Mouse (Mus musculus) forebrain, embryonic 16.5 days (tissue): ENCODE measurements around the gene Fopnl. TPM values are rescaled to one million over a fixed set of nuclear protein-coding genes. Genes with fewer than 3 reads are reported as not detected.

Experiments
- ATAC-seq: fragments of 200-750 bp; cut with Nextera tagmentation; 2 replicates; pipeline ENCODE4 v1.8.0; 2017; ENCODE audit warnings: mild to moderate bottlenecking, moderate library complexity
- H3K27ac ChIP-seq: fragments of 300-500 bp; sonication (generic); 2 replicates; pipeline ENCODE4 v1.5.1; 2014; ENCODE audit warnings: low read length, control low read depth
- H3K27me3 ChIP-seq: fragments of 300-500 bp; sonication (generic); replicated peaks from 2 replicates; pipeline ENCODE4 v1.6.1; 2014; ENCODE audit warnings: low read length; ENCODE audit not compliant: control insufficient read depth, insufficient read depth
- H3K36me3 ChIP-seq: fragments of 300-500 bp; sonication (generic); 2 replicates; pipeline ENCODE4 v1.6.1; 2014; ENCODE audit not compliant: control insufficient read depth, insufficient read depth
- H3K4me1 ChIP-seq: fragments of 300-500 bp; sonication (generic); replicated peaks from 2 replicates; pipeline ENCODE4 v1.6.1; 2014; ENCODE audit warnings: low read length; ENCODE audit not compliant: control insufficient read depth, insufficient read depth
- H3K4me2 ChIP-seq: fragments of 300-500 bp; sonication (generic); 2 replicates; pipeline ENCODE4 v1.6.1; 2014; ENCODE audit warnings: mild to moderate bottlenecking, low read length, control low read depth
- H3K4me3 ChIP-seq: fragments of 300-500 bp; sonication (generic); replicated peaks from 2 replicates; pipeline ENCODE4 v1.5.1; 2014; ENCODE audit warnings: mild to moderate bottlenecking, low read length, control low read depth
- H3K9ac ChIP-seq: fragments of 300-500 bp; sonication (generic); replicated peaks from 2 replicates; pipeline ENCODE4 v1.6.1; 2014; ENCODE audit warnings: low read depth, low read length, control low read depth
- H3K9me3 ChIP-seq: fragments of 300-500 bp; sonication (generic); 2 replicates; pipeline ENCODE4 v1.6.1; 2016; ENCODE audit warnings: low read length; ENCODE audit not compliant: control insufficient read depth
- WGBS: fragments of 180-500 bp; shearing (Covaris S2); extraction: QIAGEN DNeasy Blood & Tissue Kit; methylation state at CpG from one replicate; pipeline ENCODE4 v1.1.7; 2014; 5-methylcytosine and 5-hydroxymethylcytosine counted together
- polyA plus RNA-seq: library from polyadenylated mRNA; unstranded; fragments of >200 nt; fragmentation: Nextera tagmentation; extraction: Ambion mirVana; gene quantifications from 2 replicates; pipeline ENCODE4 v1.2.1, GENCODE M21; 2015

The Fopnl gene
- polyA plus RNA-seq, 1 experiment from 2014 or later = 213 TPM

DNA sequence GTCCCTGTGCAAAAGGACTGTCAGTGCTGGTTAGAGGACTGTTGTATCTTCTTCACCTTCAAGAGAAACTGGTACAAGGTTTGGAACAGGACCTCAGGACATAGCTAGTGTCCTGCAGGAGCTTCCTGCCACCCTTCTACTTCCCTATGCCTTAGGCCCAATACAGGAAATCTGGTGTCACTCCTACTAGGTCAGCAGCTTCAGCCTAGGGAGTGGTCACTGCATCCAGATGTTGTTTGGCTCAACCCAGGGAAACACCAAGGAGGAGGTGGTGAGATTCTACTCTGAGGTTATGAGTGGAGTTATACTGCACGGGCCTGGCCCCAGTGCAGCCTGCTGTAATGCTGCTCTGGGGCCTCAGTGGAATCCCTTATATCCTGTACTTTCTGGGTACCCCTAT lies 41.3 kb upstream of the Fopnl start:
- H3K9ac ChIP-seq = no peak overlapping the region
- ATAC-seq = no peak
- WGBS = 74% methylated on average over 1 of the region's 1 CpGs
- no peaks in the 10 kb centered on the region for H3K27me3 ChIP-seq
- H3K9me3 ChIP-seq = no peaks in the 10 kb centered on the region
- peaks cover 15% of the 10 kb centered on the region for H3K4me1 ChIP-seq
- H3K4me3 ChIP-seq = no peak overlapping the region
- H3K4me2 ChIP-seq = no peak overlapping the region
- no peaks in the 10 kb centered on the region for H3K36me3 ChIP-seq
- no peak overlapping the region for H3K27ac ChIP-seq

DNA sequence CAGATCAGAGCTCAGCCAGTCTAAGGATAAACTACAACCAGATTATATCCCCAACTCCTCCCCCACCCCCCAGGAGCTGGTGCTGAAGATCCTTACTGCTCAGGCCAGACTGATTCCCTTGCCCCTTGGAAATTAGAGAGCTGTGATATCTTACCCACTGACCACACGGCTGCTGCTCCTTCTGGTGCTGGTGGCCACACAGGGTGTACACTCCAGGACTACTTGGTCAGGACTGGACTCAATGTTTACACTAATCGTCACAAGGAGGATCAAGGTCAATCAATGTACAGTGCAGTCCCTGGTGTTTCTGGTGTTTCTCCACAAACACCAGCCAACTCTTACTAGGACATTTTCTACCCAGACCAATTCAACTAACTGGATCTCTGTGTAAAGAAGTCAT lies 40.7 kb upstream of the Fopnl start:
- Histone ChIP-seq H3K4me3 (no peak overlapping the region), H3K9ac (no peak overlapping the region), H3K4me1 (peaks cover 14% of the 10 kb centered on the region), H3K27me3 (no peaks in the 10 kb centered on the region), H3K36me3 (no peaks in the 10 kb centered on the region), H3K9me3 (no peaks in the 10 kb centered on the region), H3K4me2 (no peak overlapping the region), H3K27ac (no peak overlapping the region)
- WGBS = 92% methylated on average over 2 of the region's 2 CpGs
- ATAC-seq = no peak

DNA sequence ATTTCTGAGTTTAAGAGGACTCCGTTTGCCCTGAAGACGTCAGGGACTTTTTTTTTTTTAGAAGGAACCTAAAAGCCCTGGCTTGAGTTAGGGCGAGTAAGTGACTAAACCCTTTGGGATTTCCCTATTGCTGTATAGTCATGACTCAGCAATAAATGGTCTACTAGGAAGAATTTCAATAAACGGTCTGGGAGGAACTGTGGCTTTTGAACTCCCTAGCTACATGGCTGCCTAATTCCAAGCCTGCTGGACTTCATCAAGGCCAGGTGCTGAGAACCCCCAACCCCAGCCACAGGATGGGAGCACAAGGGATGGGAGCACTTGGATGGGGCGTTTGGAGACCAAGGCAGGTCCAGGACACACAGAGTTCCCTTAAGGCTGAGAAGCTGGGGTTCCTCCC lies 35.5 kb upstream of the Fopnl start:
- Histone ChIP-seq H3K36me3 (no peaks in the 10 kb centered on the region), H3K4me2 (no peak overlapping the region), H3K4me1 (no peaks in the 10 kb centered on the region), H3K9me3 (no peaks in the 10 kb centered on the region), H3K9ac (no peak overlapping the region), H3K27me3 (no peaks in the 10 kb centered on the region), H3K4me3 (no peak overlapping the region), H3K27ac (no peak overlapping the region)
- no peak for ATAC-seq
- WGBS = 75% methylated on average over 5 of the region's 5 CpGs

DNA sequence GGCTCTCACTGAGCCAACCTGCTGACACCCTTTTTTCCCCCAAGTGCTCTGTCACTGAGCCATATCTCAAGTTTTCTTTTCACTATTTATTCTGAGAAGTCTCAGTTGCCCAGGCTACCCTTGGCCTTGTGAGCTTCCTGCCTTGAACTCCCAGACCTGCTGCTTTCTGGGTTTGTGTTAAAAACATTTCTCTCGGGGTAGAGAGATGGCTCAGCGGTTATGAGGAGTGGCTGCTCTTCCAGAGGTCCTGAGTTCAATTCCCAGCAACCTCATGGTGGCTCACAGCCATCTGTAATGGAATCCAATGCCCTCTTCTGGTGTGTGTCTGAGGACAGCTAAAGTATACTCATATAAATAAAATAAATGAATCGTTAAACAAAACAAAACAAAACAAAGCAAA lies 35.0 kb upstream of the Fopnl start:
- WGBS = 90% methylated on average over 3 of the region's 3 CpGs
- ATAC-seq = no peak

DNA sequence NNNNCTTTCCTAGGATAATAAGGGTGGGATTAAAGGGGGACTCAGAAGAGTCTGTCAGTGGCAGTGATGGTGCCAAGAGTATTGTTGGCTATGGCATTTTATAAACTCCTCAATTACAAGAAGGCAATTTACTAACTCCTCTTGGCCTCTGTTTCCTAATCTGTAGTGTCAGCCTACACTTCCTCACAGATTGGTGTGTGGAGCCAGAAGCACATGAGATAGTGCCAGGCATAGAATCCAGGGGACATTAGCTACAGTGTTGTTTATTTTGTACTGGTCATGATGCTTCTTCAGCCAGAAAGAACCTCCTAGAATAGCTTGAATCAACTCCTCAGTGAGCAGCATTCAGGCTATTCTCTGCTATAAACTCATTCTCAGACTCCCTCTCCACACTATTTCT lies 34.4 kb upstream of the Fopnl start:
- Histone ChIP-seq H3K4me2 (no peak overlapping the region), H3K27me3 (no peaks in the 10 kb centered on the region), H3K9me3 (no peaks in the 10 kb centered on the region), H3K4me1 (no peaks in the 10 kb centered on the region), H3K36me3 (no peaks in the 10 kb centered on the region), H3K4me3 (no peak overlapping the region), H3K27ac (no peak overlapping the region), H3K9ac (no peak overlapping the region)
- no peak for ATAC-seq

More for the DNA sequence above, 35.0 kb upstream of the Fopnl start:
- no peak overlapping the region for H3K4me2 ChIP-seq
- H3K9me3 ChIP-seq = no peaks in the 10 kb centered on the region
- no peaks in the 10 kb centered on the region for H3K36me3 ChIP-seq
- H3K4me1 ChIP-seq = no peaks in the 10 kb centered on the region
- H3K27me3 ChIP-seq = no peaks in the 10 kb centered on the region
- H3K27ac ChIP-seq = no peak overlapping the region
- H3K4me3 ChIP-seq = no peak overlapping the region
- no peak overlapping the region for H3K9ac ChIP-seq

DNA sequence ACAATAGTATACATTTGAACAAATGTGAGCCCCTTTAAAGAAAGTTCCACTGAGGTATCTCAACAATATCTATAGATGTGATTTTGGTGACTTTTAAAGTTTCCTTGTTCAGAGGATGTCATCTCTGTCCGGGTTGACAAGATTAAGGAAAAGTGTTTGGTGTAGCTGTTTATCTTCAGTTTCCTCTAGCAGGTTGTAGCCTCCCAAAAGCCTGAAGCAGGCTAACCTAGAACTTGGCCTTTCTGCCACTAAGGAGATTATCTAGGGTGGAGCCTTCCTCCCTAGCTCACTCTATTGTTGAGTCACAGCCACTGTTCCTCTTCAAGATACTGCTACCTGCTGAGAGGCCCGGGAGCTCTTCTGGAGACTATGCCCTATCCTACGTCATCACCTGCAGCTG lies 27.8 kb upstream of the Fopnl start:
- no peaks in the 10 kb centered on the region for H3K4me1 ChIP-seq
- no peak overlapping the region for H3K9ac ChIP-seq
- no peak overlapping the region for H3K27ac ChIP-seq
- H3K9me3 ChIP-seq = no peaks in the 10 kb centered on the region
- H3K27me3 ChIP-seq = no peaks in the 10 kb centered on the region
- ATAC-seq = no peak
- H3K36me3 ChIP-seq = no peaks in the 10 kb centered on the region
- no peak overlapping the region for H3K4me2 ChIP-seq
- no peak overlapping the region for H3K4me3 ChIP-seq
- WGBS = 68% methylated on average over 3 of the region's 3 CpGs

DNA sequence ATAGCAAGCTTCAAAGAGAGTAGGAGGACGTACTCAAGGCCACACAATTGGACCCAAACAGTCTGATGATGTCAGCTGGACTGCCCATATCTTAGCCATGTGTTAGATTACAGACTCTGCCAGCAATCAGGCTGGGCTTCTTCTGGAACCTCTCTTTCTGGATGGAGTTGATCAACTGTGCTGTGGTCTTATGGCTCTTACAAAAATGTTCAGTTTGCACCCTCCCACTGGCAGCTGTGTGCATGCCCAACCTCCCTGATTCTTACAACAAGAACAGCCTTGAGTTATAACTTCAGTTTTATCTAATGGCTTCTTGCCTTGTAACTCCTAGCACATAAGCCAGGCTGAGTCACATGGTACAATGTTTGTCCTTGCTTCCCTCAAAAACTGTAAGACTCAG lies 11.0 kb upstream of the Fopnl start:
- H3K4me1 ChIP-seq = no peaks in the 10 kb centered on the region
- H3K27me3 ChIP-seq = no peaks in the 10 kb centered on the region
- H3K9me3 ChIP-seq = no peaks in the 10 kb centered on the region
- H3K4me3 ChIP-seq = no peak overlapping the region
- no peaks in the 10 kb centered on the region for H3K36me3 ChIP-seq
- no peak for ATAC-seq
- no peak overlapping the region for H3K4me2 ChIP-seq
- WGBS = 43% methylated on average over 1 of the region's 1 CpGs
- H3K9ac ChIP-seq = no peak overlapping the region
- no peak overlapping the region for H3K27ac ChIP-seq

DNA sequence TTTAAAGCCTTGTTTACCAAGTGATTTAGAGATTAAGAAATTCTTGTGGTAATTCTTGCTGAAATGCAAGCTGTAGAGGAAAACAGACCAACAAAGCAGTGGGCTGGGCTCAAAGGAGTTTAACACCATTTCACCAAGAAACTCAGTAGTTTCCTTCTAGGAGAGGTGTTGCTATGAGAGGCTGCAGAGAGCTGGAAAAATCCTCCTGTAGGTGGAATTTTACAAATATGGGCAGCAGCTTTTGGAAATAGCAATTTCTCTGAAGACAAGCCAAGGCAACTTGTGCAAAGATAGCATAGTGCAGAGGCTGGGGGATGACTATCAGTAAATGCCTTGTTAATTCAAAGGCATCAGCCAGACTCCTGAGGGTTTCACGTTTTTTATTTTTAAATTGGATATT lies 3.3 kb upstream of the Fopnl start:
- no peak overlapping the region for H3K4me3 ChIP-seq
- H3K9ac ChIP-seq = no peak overlapping the region
- WGBS = 59% methylated on average over 1 of the region's 1 CpGs

DNA sequence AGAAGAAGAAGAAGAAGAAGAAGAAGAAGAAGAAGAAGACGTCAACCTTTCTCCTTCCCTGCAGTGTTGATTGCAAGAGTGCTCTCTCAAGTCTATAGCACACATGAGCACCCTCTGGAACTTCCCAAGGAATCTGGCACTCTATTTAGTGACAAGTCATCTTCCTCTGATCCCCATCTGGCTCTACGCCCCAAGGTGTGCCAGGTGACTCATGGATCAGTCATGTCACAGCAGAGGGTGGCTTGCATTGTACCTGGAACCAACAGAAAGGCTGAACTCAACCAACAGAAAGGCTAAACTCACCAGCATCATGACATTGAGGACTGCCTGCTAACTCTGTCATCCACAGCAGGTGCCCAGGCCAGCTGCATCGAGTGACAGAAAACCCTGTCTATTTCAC lies 2.5 kb upstream of the Fopnl start:
- Histone ChIP-seq H3K4me1 (peaks cover 11% of the 10 kb centered on the region), H3K36me3 (no peaks in the 10 kb centered on the region), H3K27me3 (0 out of 2 replicates have a peak, but pooled peaks cover 3% of the 10 kb centered on the region), H3K27ac (no peak overlapping the region), H3K9ac (no peak overlapping the region), H3K4me2 (no peak overlapping the region), H3K9me3 (no peaks in the 10 kb centered on the region), H3K4me3 (no peak overlapping the region)
- WGBS = 87% methylated on average over 3 of the region's 3 CpGs
- ATAC-seq = no peak

More for the DNA sequence above, 3.3 kb upstream of the Fopnl start:
- Histone ChIP-seq H3K36me3 (no peaks in the 10 kb centered on the region), H3K4me1 (peaks cover 10% of the 10 kb centered on the region), H3K4me2 (no peak overlapping the region), H3K27me3 (0 out of 2 replicates have a peak, but pooled peaks cover 3% of the 10 kb centered on the region), H3K9me3 (no peaks in the 10 kb centered on the region), H3K27ac (no peak overlapping the region)
- ATAC-seq = no peak

DNA sequence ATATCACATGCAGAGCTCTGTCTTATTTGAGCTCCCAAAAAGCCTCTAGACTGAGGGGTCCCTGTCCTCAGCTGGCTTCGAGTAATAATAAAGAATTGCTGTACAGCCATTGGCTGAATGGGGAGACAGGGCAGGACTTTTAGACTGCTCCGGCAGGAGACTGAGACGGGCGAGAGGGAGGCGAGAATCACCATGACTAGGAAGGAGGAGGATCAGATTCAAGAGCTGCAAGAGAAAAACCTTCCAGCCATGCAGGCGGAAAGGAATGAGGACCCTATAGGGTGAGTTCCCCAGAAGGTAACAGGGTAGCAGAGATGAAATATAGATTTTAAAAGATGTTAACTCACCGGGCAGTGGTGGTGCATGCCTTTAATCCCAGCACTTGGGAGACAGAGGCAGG lies 4.3 kb downstream of the Fopnl start:
- Histone ChIP-seq H3K4me3 (no peak overlapping the region), H3K36me3 (peaks cover 12% of the 10 kb centered on the region; the same call in 1 of the 2 replicates), H3K27me3 (no peaks in the 10 kb centered on the region), H3K9ac (no peak overlapping the region), H3K4me2 (no peak overlapping the region), H3K4me1 (peaks cover 15% of the 10 kb centered on the region), H3K9me3 (no peaks in the 10 kb centered on the region), H3K27ac (no peak overlapping the region)
- 90% methylated on average over 7 of the region's 7 CpGs for WGBS
- no peak for ATAC-seq
